Mouse (Mus musculus): ENCODE data around the gene Gsg1l2. TPM values are rescaled to one million over a fixed set of nuclear protein-coding genes. Genes with fewer than 3 reads are reported as not detected.

Gsg1l2 gene
- polyA plus RNA-seq, 1 experiment from 2014 or later, result not detected

GRCm38 (mm10) chr11:67831820-67832219 lies 57.4 kb downstream of the Gsg1l2 start:
- no peak for ATAC-seq (ENCODE audit: low FRiP score, low TSS enrichment)
- DNase-seq, result no peak
- Histone ChIP-seq H3K27me3 (ENCODE audit: control insufficient read depth, insufficient read depth, low read length) (no peaks in the 10 kb centered on the region), H3K9me3 (ENCODE audit: control insufficient read depth, low read length) (no peaks in the 10 kb centered on the region), H3K4me3 (replicated peaks; ENCODE audit: low read depth, low read length) (no peak overlapping the region), H3K9ac (replicated peaks; ENCODE audit: low read length) (no peak overlapping the region), H3K4me2 (ENCODE audit: low read length) (no peak overlapping the region), H3K4me1 (ENCODE audit: control insufficient read depth, insufficient read depth, low read length) (no peaks in the 10 kb centered on the region), H3K36me3 (ENCODE audit: control insufficient read depth, insufficient read depth, low read length) (no peaks in the 10 kb centered on the region), H3K27ac (replicated peaks; ENCODE audit: low read depth, low read length) (no peak overlapping the region)
- 78% methylated on average over 5 of the region's 5 CpGs for WGBS

- no peak overlapping the region for H3K27ac ChIP-seq (replicated peaks; ENCODE audit: low read depth, low read length)
- 95% methylated on average over 10 of the region's 10 CpGs for WGBS
- H3K9ac ChIP-seq (replicated peaks; ENCODE audit: low read length), result no peak overlapping the region
- DNase-seq (no peak), ATAC-seq (ENCODE audit: low FRiP score, low TSS enrichment) (no peak)
- no peaks in the 10 kb centered on the region for H3K4me1 ChIP-seq (ENCODE audit: control insufficient read depth, insufficient read depth, low read length)
- H3K27me3 ChIP-seq (ENCODE audit: control insufficient read depth, insufficient read depth, low read length), result no peaks in the 10 kb centered on the region
- H3K36me3 ChIP-seq (ENCODE audit: control insufficient read depth, insufficient read depth, low read length), result no peaks in the 10 kb centered on the region
- H3K4me2 ChIP-seq (ENCODE audit: low read length), result no peak overlapping the region
- no peak overlapping the region for H3K4me3 ChIP-seq (replicated peaks; ENCODE audit: low read depth, low read length)
- H3K9me3 ChIP-seq (ENCODE audit: control insufficient read depth, low read length), result no peaks in the 10 kb centered on the region
These were observed 61.1 kb downstream of the Gsg1l2 start for GRCm38 (mm10) chr11:67835408-67836078.

Other genes with a start within 250 kb of the Gsg1l2 start
- not detected in 2 replicates for gene Rcvrn, start 79.3 kb upstream of the Gsg1l2 start, polyA plus RNA-seq (2014; fragmentation: Nextera tagmentation; extraction: Ambion mirVana)
- gene Glp2r, start 3.5 kb upstream of the Gsg1l2 start, polyA plus RNA-seq (2014; fragmentation: Nextera tagmentation; extraction: Ambion mirVana), result 0.07 TPM in 1 of 2 replicates, not detected in the other
- gene Dhrs7c, start 23.6 kb downstream of the Gsg1l2 start, polyA plus RNA-seq (2014; fragmentation: Nextera tagmentation; extraction: Ambion mirVana), result not detected in 2 replicates
- gene Usp43, start 147.5 kb downstream of the Gsg1l2 start, polyA plus RNA-seq (2014; fragmentation: Nextera tagmentation; extraction: Ambion mirVana), result 0.21 and 0.27 TPM in 2 replicates
- gene Cfap52, start 191.0 kb downstream of the Gsg1l2 start, polyA plus RNA-seq (2014; fragmentation: Nextera tagmentation; extraction: Ambion mirVana), result 2.0 and 2.2 TPM in 2 replicates
- gene Stx8, start 191.6 kb downstream of the Gsg1l2 start, polyA plus RNA-seq (2014; fragmentation: Nextera tagmentation; extraction: Ambion mirVana), result 64.2 and 66.3 TPM in 2 replicates

All from midbrain, embryonic 14.5 days (tissue).